ENCODE assay signal across 8 mouse cellular contexts in the genomic region with DNA sequence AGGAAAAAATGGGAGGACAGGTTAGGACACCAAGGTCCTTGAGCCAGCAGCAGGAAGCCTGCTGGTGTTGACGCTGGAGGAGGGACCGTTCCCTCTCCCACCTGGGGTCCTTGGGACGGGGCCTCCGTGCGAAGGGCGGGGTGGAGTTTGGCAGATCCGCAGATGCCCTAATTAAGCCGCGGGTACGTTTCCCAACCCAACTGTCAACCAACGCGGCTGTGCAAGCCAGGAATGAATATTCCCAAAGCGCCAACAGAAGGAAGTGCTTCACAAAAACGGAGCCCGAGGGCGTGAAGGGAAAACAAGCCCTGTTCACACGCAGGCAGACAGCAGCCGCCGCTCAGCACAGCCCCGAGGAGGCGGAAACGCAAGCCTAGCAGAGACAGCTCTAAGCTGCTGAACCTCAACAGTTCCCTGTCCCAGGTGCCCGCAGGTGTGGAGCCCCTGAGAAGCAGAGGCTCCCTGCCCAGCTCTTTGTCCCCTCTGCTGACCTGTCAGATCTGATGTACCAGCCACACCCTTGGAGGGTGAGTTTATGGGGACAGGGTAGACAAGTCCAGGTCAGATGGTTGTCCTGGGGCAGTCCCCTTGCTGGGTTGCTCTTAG.
DNase-seq lines count a peak whose midpoint lies in the region; ATAC-seq lines count a peak whose summit lies in the region.

No protein-coding gene starts in this region.

- no peaks in the 10 kb centered on the region for H3K36me3 ChIP-seq in heart, embryonic 14.5 days (ENCODE audit: control insufficient read depth, insufficient read depth, low read length)
- H3K36me3 ChIP-seq in midbrain, embryonic 13.5 days: no peaks in the 10 kb centered on the region

- H3K27me3 ChIP-seq in heart, embryonic 14.5 days (ENCODE audit: control insufficient read depth, insufficient read depth, low read length): peaks cover 6% of the 10 kb centered on the region; the same call in 1 of the 2 replicates
- H3K27me3 ChIP-seq in midbrain, embryonic 13.5 days: peaks cover 15% of the 10 kb centered on the region

- H3K4me2 ChIP-seq in heart, embryonic 14.5 days (ENCODE audit: low read length): peak overlapping the region; percentile 66
- H3K4me2 ChIP-seq in midbrain, embryonic 13.5 days (replicated peaks): peak overlapping the region; percentile 53

- DNase-seq in cerebellum, adult 9-11 months: peak; percentile 12
- DNase-seq in cerebellum, adult 18-20 months: no peak
- peak; percentile 32 for DNase-seq in embryo, embryonic 10.5 days (ENCODE audit: low spot score)
- DNase-seq in left cerebral cortex, adult 11 months (ENCODE audit: low spot score): peak; percentile 14
- DNase-seq in ovary, postnatal 14 days (ENCODE audit: low spot score): no peak
- DNase-seq in gastrocnemius, postnatal 25 days: no peak

- WGBS in heart, embryonic 14.5 days: 2% methylated on average over 23 of the region's 23 CpGs
- WGBS in midbrain, embryonic 13.5 days: 2% methylated on average over 23 of the region's 23 CpGs

- peaks cover 11 to 15% of the 10 kb centered on the region in 2 experiments for H3K4me1 ChIP-seq in heart, embryonic 14.5 days (ENCODE audit: control insufficient read depth in 2 of 2, insufficient read depth in 2 of 2, low read length in 2 of 2)
- H3K4me1 ChIP-seq in midbrain, embryonic 13.5 days (replicated peaks): peaks cover 10% of the 10 kb centered on the region; the same call in 1 of the 2 replicates

- H3K9ac ChIP-seq in heart, embryonic 14.5 days (ENCODE audit: low read length): peak overlapping the region; percentile 61
- peak overlapping the region; percentile 44 for H3K9ac ChIP-seq in midbrain, embryonic 13.5 days (replicated peaks)

- ATAC-seq in heart, embryonic 14.5 days (ENCODE audit: insufficient number of reproducible peaks, insufficient read depth, low FRiP score, low read depth): peak; percentile 27
- peak; percentile 77 for ATAC-seq in midbrain, embryonic 13.5 days

- H3K9me3 ChIP-seq in heart, embryonic 14.5 days (ENCODE audit: control insufficient read depth, low read length): no peaks in the 10 kb centered on the region
- H3K9me3 ChIP-seq in midbrain, embryonic 13.5 days: no peaks in the 10 kb centered on the region

- peak overlapping the region; percentile 26 to 30 for H3K4me3 ChIP-seq in heart, embryonic 14.5 days (ENCODE audit: control insufficient read depth in 1 of 2, insufficient read depth in 1 of 2, low read depth in 1 of 2, low read length in 2 of 2)
- peak overlapping the region; percentile 29 for H3K4me3 ChIP-seq in midbrain, embryonic 13.5 days (replicated peaks)

- no peak overlapping the region for H3K27ac ChIP-seq in heart, embryonic 14.5 days (replicated peaks in 1 of 2; ENCODE audit: control insufficient read depth in 1 of 2, insufficient read depth in 1 of 2, low read depth in 2 of 2, low read length in 2 of 2)
- no peak overlapping the region for H3K27ac ChIP-seq in midbrain, embryonic 13.5 days

Comparison
In these comparisons a context has a peak if more than half of its experiments do, and no peak if none do; other contexts are left out.
1. DNase-seq: peak in cerebellum, adult 9-11 months (single experiment), embryo, embryonic 10.5 days (single experiment) and left cerebral cortex, adult 11 months (single experiment); none in cerebellum, adult 18-20 months (0 of 2), ovary, postnatal 14 days (single experiment) and gastrocnemius, postnatal 25 days (single experiment).